Mouse (Mus musculus): ENCODE data around the gene Vegfa. TPM values are rescaled to one million over a fixed set of nuclear protein-coding genes. Genes with fewer than 3 reads are reported as not detected.

Vegfa gene
- total and polyA plus RNA-seq, 3 experiments, result 15.3 to 50.0 (median 17.2) TPM

DNA sequence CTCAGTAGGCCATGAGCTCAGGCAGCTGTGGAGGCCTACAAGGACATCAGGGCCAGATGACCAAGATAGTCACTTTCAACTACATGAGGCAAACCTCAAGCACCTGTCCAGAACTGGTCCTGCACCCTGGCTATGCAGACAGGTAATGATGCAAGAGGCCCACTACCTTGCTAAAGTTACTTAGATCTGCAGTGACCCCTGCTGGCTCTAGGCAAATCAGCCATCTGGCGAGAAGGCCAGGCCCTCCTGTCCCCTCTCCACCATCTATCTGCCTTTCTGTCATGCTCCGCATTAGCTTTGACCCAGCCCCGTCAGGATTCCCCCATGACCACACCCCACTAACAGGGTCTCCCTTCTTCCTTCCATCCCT lies 42.9 kb upstream of the Vegfa start (continued):
- no peak; the same call in 1 of the 2 replicates for TF ChIP-seq JUND (conservative IDR thresholded peaks at IDR 0.05; ENCODE audit: low read depth, low read length)
- no peak for TF ChIP-seq MAZ (IDR thresholded peaks at IDR 0.05; ENCODE audit: low read depth, low read length)
- no peak for TF ChIP-seq USF1 (IDR thresholded peaks at IDR 0.05; ENCODE audit: low read depth, low read length)
- TF ChIP-seq ZMIZ1 (IDR thresholded peaks at IDR 0.05; ENCODE audit: low read depth, low read length), result no peak

DNA sequence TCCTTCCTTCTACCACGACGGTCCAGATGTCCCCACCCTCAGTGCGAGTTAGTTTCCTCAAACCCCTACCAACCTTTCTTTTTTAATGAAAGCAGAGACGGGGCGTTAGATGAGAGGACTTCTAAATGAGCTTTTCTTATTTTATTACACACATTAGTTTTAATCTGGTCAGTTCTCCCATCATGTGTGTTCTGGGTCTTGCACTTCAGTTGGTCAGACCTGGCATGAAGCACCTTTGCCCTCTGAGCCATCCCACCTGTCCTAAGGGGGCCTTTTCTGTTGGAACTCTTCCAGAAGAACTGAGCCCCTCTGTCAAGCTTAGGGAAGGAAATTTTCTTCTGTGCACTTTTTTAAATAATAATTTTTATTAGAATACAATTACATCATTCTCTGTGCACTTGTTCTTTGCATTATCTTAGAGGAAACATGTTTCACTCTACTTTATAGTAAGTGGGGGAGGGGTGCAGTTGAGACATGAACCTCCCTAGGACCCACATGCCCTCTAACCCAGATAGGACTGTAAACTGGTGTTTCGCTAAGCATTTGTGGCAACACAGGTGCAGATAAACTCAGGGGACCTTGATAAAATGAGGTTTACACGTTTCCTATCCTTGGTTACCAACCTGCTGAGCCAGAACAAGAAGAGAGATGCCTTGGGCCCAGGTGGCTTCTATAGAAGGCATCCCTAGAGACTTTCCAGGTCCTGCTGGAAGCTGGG lies 42.4 kb upstream of the Vegfa start:
- in situ Hi-C loops (cut with MboI; ENCODE audit: low pct_ligation_motif_present, low pct_unique_long_range_greater_than_20kb, low sequenced_read_pairs) (no loop called here), dilution Hi-C loops (cut with MboI; ENCODE audit: extremely low pct_ligation_motif_present, extremely low pct_unique_long_range_greater_than_20kb, low sequenced_read_pairs) (no loop called here)
- TF ChIP-seq ZC3H11A (IDR thresholded peaks at IDR 0.05; ENCODE audit: low read depth, low read length), result no peak
- no peak; the same call in 1 of the 2 replicates for TF ChIP-seq MEF2A (IDR thresholded peaks at IDR 0.05; ENCODE audit: borderline replicate concordance, low read depth, low read length)
- TF ChIP-seq SMC3 (IDR thresholded peaks at IDR 0.05; ENCODE audit: low read depth, low read length), result no peak
- no peak for TF ChIP-seq RCOR1 (conservative IDR thresholded peaks at IDR 0.05; ENCODE audit: low read depth, low read length)
- TF ChIP-seq NELFE (IDR thresholded peaks at IDR 0.05; ENCODE audit: low read depth, low read length), result no peak
- peak; percentile 33; the same call in 1 of the 2 replicates for TF ChIP-seq CHD2 (IDR thresholded peaks at IDR 0.05; ENCODE audit: low read length)
- no peak for TF ChIP-seq MYC (IDR thresholded peaks at IDR 0.05; ENCODE audit: low read depth, low read length)
- no peak for TF ChIP-seq RAD21 (IDR thresholded peaks at IDR 0.05; ENCODE audit: low read depth, low read length)
- TF ChIP-seq BHLHE40 (IDR thresholded peaks at IDR 0.05; ENCODE audit: low read depth, low read length), result peak; percentile 29; the same call in 1 of the 2 replicates
- TF ChIP-seq MXI1 (IDR thresholded peaks at IDR 0.05; ENCODE audit: low read depth, low read length), result no peak
- TF ChIP-seq ZNF384 (IDR thresholded peaks at IDR 0.05; ENCODE audit: low read depth, low read length), result no peak
- TF ChIP-seq EP300 (IDR thresholded peaks at IDR 0.05; ENCODE audit: low read length), result peak; percentile 58; the same call in 1 of the 2 replicates
- no peak for TF ChIP-seq HCFC1 (IDR thresholded peaks at IDR 0.05; ENCODE audit: low read depth, low read length)
- TF ChIP-seq TBP (conservative IDR thresholded peaks at IDR 0.05; ENCODE audit: low read depth, low read length), result no peak
- TF ChIP-seq POLR2AphosphoS2 (IDR thresholded peaks at IDR 0.05; ENCODE audit: low read depth, low read length), result no peak
- no peak for TF ChIP-seq MAZ (IDR thresholded peaks at IDR 0.05; ENCODE audit: low read depth, low read length)
- no peak for TF ChIP-seq GABPA (IDR thresholded peaks at IDR 0.05; ENCODE audit: insufficient replicate concordance, low read depth, low read length)
- no peak for TF ChIP-seq POLR2A (IDR thresholded peaks at IDR 0.05; ENCODE audit: low read depth, low read length)
- H3K4me3 ChIP-seq (replicated peaks in 1 of 3; ENCODE audit: low read depth in 2 of 3, low read length in 2 of 3, poor library complexity in 1 of 3), result no peak overlapping the region
- H3K27me3 ChIP-seq (replicated peaks), result peaks cover 47% of the 10 kb centered on the region
- no peaks in the 10 kb centered on the region for H3K36me3 ChIP-seq (replicated peaks in 1 of 2; ENCODE audit: control insufficient read depth in 1 of 2, insufficient read depth in 1 of 2, low read length in 1 of 2)
- no peak overlapping the region for H3K27ac ChIP-seq (ENCODE audit: insufficient read depth, low read depth)
- H3K79me2 ChIP-seq (replicated peaks; ENCODE audit: control insufficient read depth, extremely low read depth, insufficient read depth, poor library complexity, severe bottlenecking), result no peaks in the 10 kb centered on the region
- peaks cover 7% of the 10 kb centered on the region for H3K9me3 ChIP-seq (replicated peaks; ENCODE audit: low read length)
- DNase-seq (ENCODE audit: extremely low read depth), result peak; percentile 2
- peak overlapping the region; percentile 13; the same call in 1 of the 2 replicates for H3K9ac ChIP-seq (ENCODE audit: insufficient read depth, low read depth)
- H3K4me1 ChIP-seq (ENCODE audit: control insufficient read depth in 1 of 2, insufficient read depth in 2 of 2), result peaks cover 14 to 30% of the 10 kb centered on the region in 2 experiments; a peak in 3 of 4 replicates
- peak overlapping the region; percentile 52 for H3K4me2 ChIP-seq (ENCODE audit: insufficient read depth, low read depth, poor library complexity, severe bottlenecking)
